Mouse (Mus musculus): ENCODE data around the gene Fastkd5.
"Not testable (repeated sequence)": the region's sequence is repeated elsewhere in the genome, so short reads cannot be mapped to it uniquely, and the experiment has no call there.

The Fastkd5 gene

GRCm38 (mm10) chr2:130577021-130577420 is 52.8 kb downstream of the Fastkd5 start:
- no peak for DNase-seq (ENCODE audit: low read depth)

- DNase-seq (ENCODE audit: low read depth), result not testable (repeated sequence)
Observed at GRCm38 (mm10) chr2:130576564-130576963, 53.3 kb downstream of the Fastkd5 start.

GRCm38 (mm10) chr2:130575873-130576272 is 54.0 kb downstream of the Fastkd5 start, which contains the start of gene Oxt:
Gene Oxt, plus strand, starts transcription at chr2:130576173.
- DNase-seq (ENCODE audit: low read depth), result no peak

- no peak for DNase-seq (ENCODE audit: low read depth)
Observed at GRCm38 (mm10) chr2:130574960-130575359, 54.9 kb downstream of the Fastkd5 start.

- DNase-seq (ENCODE audit: low read depth), result no peak
Observed at GRCm38 (mm10) chr2:130569926-130570325, 59.9 kb downstream of the Fastkd5 start.

GRCm38 (mm10) chr2:130568921-130569320 is 60.9 kb downstream of the Fastkd5 start:
- no peak for DNase-seq (ENCODE audit: low read depth)

- no peak for DNase-seq (ENCODE audit: low read depth)
Observed at GRCm38 (mm10) chr2:130564983-130565382, 64.8 kb downstream of the Fastkd5 start.

- DNase-seq (ENCODE audit: low read depth), result no peak
Observed at GRCm38 (mm10) chr2:130564063-130564462, 65.8 kb downstream of the Fastkd5 start.

Data from naive thymus-derived CD4-positive, alpha-beta T cell, adult 2 months (primary cell).